Mouse (Mus musculus) intestine, embryonic 15.5 days (tissue): ENCODE data around the gene Plpp3. TPM values are rescaled to one million over a fixed set of nuclear protein-coding genes. Genes with fewer than 3 reads are reported as not detected.

Experiments used
- ATAC-seq: fragments of 200-750 bp; cut with Nextera tagmentation; 2 replicates; pipeline ENCODE4 v1.8.0; 2017; ENCODE audit warnings: moderate TSS enrichment, moderate library complexity
- H3K27ac ChIP-seq: fragments of 300-500 bp; sonication (generic); 2 replicates; pipeline ENCODE4 v1.5.1; 2015; ENCODE audit warnings: mild to moderate bottlenecking, inconsistent platforms
- H3K27me3 ChIP-seq: fragments of 300-500 bp; sonication (generic); replicated peaks from 2 replicates; pipeline ENCODE4 v1.6.1; 2015; ENCODE audit warnings: inconsistent platforms
- H3K36me3 ChIP-seq: fragments of 300-500 bp; sonication (generic); 2 replicates; pipeline ENCODE4 v1.6.1; 2015; ENCODE audit warnings: inconsistent platforms
- H3K4me1 ChIP-seq: fragments of 300-500 bp; sonication (generic); replicated peaks from 2 replicates; pipeline ENCODE4 v1.6.1; 2015; ENCODE audit warnings: inconsistent platforms
- H3K4me2 ChIP-seq: fragments of 300-500 bp; sonication (generic); replicated peaks from 2 replicates; pipeline ENCODE4 v1.6.1; 2015; ENCODE audit warnings: mild to moderate bottlenecking, inconsistent platforms
- H3K4me3 ChIP-seq: fragments of 300-500 bp; sonication (generic); replicated peaks from 2 replicates; pipeline ENCODE4 v1.5.1; 2015; ENCODE audit warnings: inconsistent platforms
- H3K9ac ChIP-seq: fragments of 300-500 bp; sonication (generic); 2 replicates; pipeline ENCODE4 v1.6.1; 2015; ENCODE audit warnings: inconsistent platforms
- H3K9me3 ChIP-seq: fragments of 300-500 bp; sonication (generic); 2 replicates; pipeline ENCODE4 v1.6.1; 2016; ENCODE audit warnings: inconsistent platforms
- WGBS: fragments of 180-500 bp; shearing (Covaris S2); methylation state at CpG from one replicate; pipeline ENCODE4 v1.1.7; 2015; 5-methylcytosine and 5-hydroxymethylcytosine counted together
- polyA plus RNA-seq: library from polyadenylated mRNA; unstranded; fragments of >200 nt; fragmentation: Nextera tagmentation; extraction: Ambion mirVana; gene quantifications from 2 replicates; pipeline ENCODE4 v1.2.1, GENCODE M21; 2015

Gene Plpp3
- polyA plus RNA-seq, 1 experiment from 2014 or later = 41.2 TPM

DNA sequence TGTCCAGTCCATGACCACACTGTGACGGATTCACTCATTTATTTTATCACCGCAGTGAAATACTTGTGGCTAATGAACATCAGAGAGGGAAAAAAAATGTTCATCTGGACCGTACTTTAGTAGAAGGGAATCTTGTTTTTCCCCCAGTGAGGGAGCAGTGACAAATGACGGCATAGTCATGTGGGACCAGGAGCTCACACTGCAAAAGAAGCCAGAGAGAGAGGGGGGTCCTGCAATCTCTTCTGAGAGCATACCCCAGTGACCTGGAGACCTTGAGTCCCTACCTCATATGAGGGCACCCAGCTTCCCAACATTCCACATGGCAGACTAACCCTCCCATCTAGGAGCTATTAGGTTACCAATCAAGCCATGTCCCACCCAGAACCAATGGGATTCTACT is 116.3 kb downstream of the Plpp3 start:
- 85% methylated on average over 4 of the region's 4 CpGs for WGBS
- Histone ChIP-seq H3K36me3 (no peaks in the 10 kb centered on the region), H3K4me2 (no peak overlapping the region), H3K27ac (no peak overlapping the region), H3K27me3 (no peaks in the 10 kb centered on the region), H3K9me3 (no peaks in the 10 kb centered on the region), H3K9ac (no peak overlapping the region), H3K4me1 (peaks cover 7% of the 10 kb centered on the region), H3K4me3 (no peak overlapping the region)
- no peak for ATAC-seq

- peaks cover 7% of the 10 kb centered on the region for H3K4me1 ChIP-seq
- H3K27ac ChIP-seq = no peak overlapping the region
- H3K9me3 ChIP-seq = no peaks in the 10 kb centered on the region
- ATAC-seq = no peak
- no peak overlapping the region for H3K4me2 ChIP-seq
- no peak overlapping the region for H3K4me3 ChIP-seq
- no peak overlapping the region for H3K9ac ChIP-seq
- H3K27me3 ChIP-seq = no peaks in the 10 kb centered on the region
- H3K36me3 ChIP-seq = no peaks in the 10 kb centered on the region
- 48% methylated on average over 3 of the region's 3 CpGs for WGBS
These were observed 118.5 kb downstream of the Plpp3 start for GRCm38 (mm10) chr4:105275616-105276015.

DNA sequence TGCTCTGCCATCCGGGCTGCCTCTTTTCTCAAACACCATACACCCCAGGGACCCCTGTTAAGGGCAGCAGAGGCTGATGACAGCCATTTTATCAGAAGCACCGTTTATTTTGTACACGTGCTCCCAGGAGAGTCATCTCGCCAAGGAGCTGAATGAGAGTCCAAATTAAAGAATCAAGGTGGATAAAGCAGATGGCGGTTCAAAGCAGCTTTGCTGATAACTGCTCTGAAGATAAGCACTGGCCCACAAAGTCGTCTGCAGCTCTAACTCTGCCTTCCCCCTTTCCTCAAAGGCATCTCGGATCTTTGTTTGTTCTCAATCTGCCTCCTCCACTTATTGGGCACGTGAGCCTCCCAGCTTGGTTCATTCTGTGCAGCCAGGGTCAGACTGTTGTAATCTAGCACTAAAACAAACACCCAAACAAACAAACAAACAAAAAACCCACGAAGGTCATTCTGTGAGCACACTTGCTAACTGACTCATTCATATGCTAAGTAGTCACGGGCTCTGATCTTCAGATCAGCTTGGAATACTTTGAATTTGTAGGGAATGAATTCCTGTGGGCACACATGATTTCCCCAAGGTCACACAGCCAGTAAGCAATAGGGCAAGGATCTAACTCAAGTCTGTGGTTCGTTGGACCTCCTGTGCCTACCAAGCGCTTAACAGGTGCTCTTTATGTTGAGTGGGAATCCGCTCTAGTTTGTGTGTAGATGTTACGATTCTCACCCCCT is 119.1 kb downstream of the Plpp3 start:
- H3K4me1 ChIP-seq = peaks cover 7% of the 10 kb centered on the region
- H3K4me2 ChIP-seq = no peak overlapping the region
- H3K27ac ChIP-seq = no peak overlapping the region
- ATAC-seq = no peak
- no peak overlapping the region for H3K4me3 ChIP-seq
- no peaks in the 10 kb centered on the region for H3K9me3 ChIP-seq
- H3K27me3 ChIP-seq = no peaks in the 10 kb centered on the region
- WGBS = 42% methylated on average over 14 of the region's 14 CpGs
- no peaks in the 10 kb centered on the region for H3K36me3 ChIP-seq
- H3K9ac ChIP-seq = no peak overlapping the region

DNA sequence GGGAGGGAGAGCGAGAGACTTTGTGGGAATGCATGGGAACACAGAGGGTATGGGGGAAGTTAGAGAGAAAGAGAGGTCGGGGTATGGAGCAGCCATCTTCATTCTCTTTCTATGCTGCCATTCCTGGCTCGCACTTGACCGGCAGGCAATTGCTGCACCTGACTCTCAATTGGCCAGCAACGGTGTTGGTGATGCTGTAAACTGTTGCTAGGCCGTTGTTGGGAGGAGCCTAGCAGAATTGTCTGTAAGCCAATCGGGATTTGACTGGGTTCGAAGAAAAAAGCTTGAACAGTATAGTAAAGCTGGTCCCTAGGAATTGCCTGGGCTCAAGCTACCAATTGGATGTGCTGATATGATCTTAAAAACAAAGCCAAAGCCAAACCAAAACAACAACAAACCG is 121.0 kb downstream of the Plpp3 start:
- 69% methylated on average over 9 of the region's 9 CpGs for WGBS
- H3K4me1 ChIP-seq = peaks cover 20% of the 10 kb centered on the region
- H3K4me2 ChIP-seq = no peak overlapping the region
- no peak overlapping the region for H3K9ac ChIP-seq
- no peak overlapping the region for H3K27ac ChIP-seq
- H3K36me3 ChIP-seq = no peaks in the 10 kb centered on the region
- no peaks in the 10 kb centered on the region for H3K27me3 ChIP-seq
- no peak overlapping the region for H3K4me3 ChIP-seq
- ATAC-seq = no peak
- no peaks in the 10 kb centered on the region for H3K9me3 ChIP-seq

GRCm38 (mm10) chr4:105278571-105279410 is 121.6 kb downstream of the Plpp3 start:
- no peaks in the 10 kb centered on the region for H3K9me3 ChIP-seq
- 81% methylated on average over 15 of the region's 15 CpGs for WGBS
- no peak overlapping the region for H3K4me2 ChIP-seq
- H3K9ac ChIP-seq = no peak overlapping the region
- peaks cover 24% of the 10 kb centered on the region for H3K4me1 ChIP-seq
- no peaks in the 10 kb centered on the region for H3K36me3 ChIP-seq
- no peak overlapping the region for H3K4me3 ChIP-seq
- no peaks in the 10 kb centered on the region for H3K27me3 ChIP-seq
- no peak overlapping the region for H3K27ac ChIP-seq
- ATAC-seq = no peak

GRCm38 (mm10) chr4:105279806-105280205 is 122.7 kb downstream of the Plpp3 start:
- H3K4me2 ChIP-seq = no peak overlapping the region
- peaks cover 25% of the 10 kb centered on the region for H3K4me1 ChIP-seq
- 67% methylated on average over 4 of the region's 4 CpGs for WGBS
- H3K9ac ChIP-seq = no peak overlapping the region
- ATAC-seq = no peak
- no peaks in the 10 kb centered on the region for H3K27me3 ChIP-seq
- H3K27ac ChIP-seq = no peak overlapping the region
- no peaks in the 10 kb centered on the region for H3K36me3 ChIP-seq
- no peaks in the 10 kb centered on the region for H3K9me3 ChIP-seq
- no peak overlapping the region for H3K4me3 ChIP-seq

- H3K9ac ChIP-seq = no peak overlapping the region
- no peak for ATAC-seq
- WGBS = 40% methylated on average over 7 of the region's 7 CpGs
These were observed 124.6 kb downstream of the Plpp3 start for GRCm38 (mm10) chr4:105281751-105282231.

More at GRCm38 (mm10) chr4:105281751-105282231, 124.6 kb downstream of the Plpp3 start:
- Histone ChIP-seq H3K4me3 (no peak overlapping the region), H3K27me3 (no peaks in the 10 kb centered on the region), H3K4me2 (no peak overlapping the region), H3K9me3 (no peaks in the 10 kb centered on the region), H3K27ac (no peak overlapping the region), H3K4me1 (peaks cover 25% of the 10 kb centered on the region), H3K36me3 (no peaks in the 10 kb centered on the region)

Other genes with a start within 250 kb of the Plpp3 start
- gene Fyb2, start 243.9 kb upstream of the Plpp3 start, polyA plus RNA-seq = 0.11 and 0.15 TPM in 2 replicates
- gene Prkaa2, start 47.5 kb upstream of the Plpp3 start, polyA plus RNA-seq = 4.6 and 5.4 TPM in 2 replicates